Comparison of ENCODE assay signal across 19 mouse cellular contexts in genomic region chr6:37794211-37794610, GRCm38 (mm10).
DNase-seq lines count a peak whose midpoint lies in the region; ATAC-seq lines count a peak whose summit lies in the region.
"Had no signal": no experiment of that assay in that cellular context is flagged by ENCODE, and none has a peak within 500 bp of the region (broad histone marks: within the 10 kb centered on the region; RNA-seq: fewer than 3 reads in every experiment).

No protein-coding gene starts in this region.

- no peak for ATAC-seq in forebrain, embryonic 15.5 days (replicated peaks)
- no peak for ATAC-seq in heart, embryonic 12.5 days (ENCODE audit: insufficient number of reproducible peaks, low FRiP score)
- no peak for ATAC-seq in forebrain, embryonic 13.5 days
- ATAC-seq: intestine, embryonic 15.5 days had no signal

- H3K36me3 ChIP-seq in forebrain, embryonic 15.5 days: no peaks in the 10 kb centered on the region
- no peaks in the 10 kb centered on the region for H3K36me3 ChIP-seq in heart, embryonic 12.5 days
- H3K36me3 ChIP-seq in forebrain, embryonic 13.5 days (ENCODE audit: poor library complexity, severe bottlenecking): no peaks in the 10 kb centered on the region
- H3K36me3 ChIP-seq: heart, embryonic 15.5 days; intestine, embryonic 15.5 days; limb, embryonic 12.5 days; neural tube, embryonic 15.5 days had no signal

- H3K27me3 ChIP-seq in forebrain, embryonic 15.5 days: no peaks in the 10 kb centered on the region
- no peaks in the 10 kb centered on the region for H3K27me3 ChIP-seq in heart, embryonic 12.5 days (replicated peaks)
- no peaks in the 10 kb centered on the region for H3K27me3 ChIP-seq in forebrain, embryonic 13.5 days
- H3K27me3 ChIP-seq: CH12.LX; heart, embryonic 15.5 days; intestine, embryonic 15.5 days; limb, embryonic 12.5 days; neural tube, embryonic 15.5 days had no signal

- DNase-seq in MN1 (ENCODE audit: low spot score): peak; percentile 42
- DNase-seq in adipocyte (ENCODE audit: low spot score): peak; percentile 55
- peak; percentile 23 for DNase-seq in forelimb bud, embryonic 11.5 days (ENCODE audit: low read depth, low spot score)
- peak; percentile 21 for DNase-seq in kidney, postnatal 14 days
- no peak for DNase-seq in gastrocnemius, adult 8-10 months (ENCODE audit: low spot score in 2 of 2)
- DNase-seq: cerebellum, postnatal 25 days; heart, adult 11 months; lung, postnatal 14 days; right cerebral cortex, postnatal 4 days; thymus, postnatal 25 days had no signal

- H3K4me3 ChIP-seq in forebrain, embryonic 15.5 days: no peak overlapping the region
- no peak overlapping the region for H3K4me3 ChIP-seq in heart, embryonic 12.5 days
- H3K4me3 ChIP-seq in forebrain, embryonic 13.5 days: no peak overlapping the region
- H3K4me3 ChIP-seq: heart, embryonic 15.5 days; intestine, embryonic 15.5 days; limb, embryonic 12.5 days; neural tube, embryonic 15.5 days had no signal

- H3K4me1 ChIP-seq in forebrain, embryonic 15.5 days: no peaks in the 10 kb centered on the region
- H3K4me1 ChIP-seq in heart, embryonic 12.5 days (replicated peaks): no peaks in the 10 kb centered on the region
- no peaks in the 10 kb centered on the region for H3K4me1 ChIP-seq in forebrain, embryonic 13.5 days
- H3K4me1 ChIP-seq: heart, embryonic 15.5 days; intestine, embryonic 15.5 days; limb, embryonic 12.5 days; neural tube, embryonic 15.5 days had no signal

- H3K9ac ChIP-seq in forebrain, embryonic 15.5 days (replicated peaks): no peak overlapping the region
- H3K9ac ChIP-seq in heart, embryonic 12.5 days: no peak overlapping the region
- no peak overlapping the region for H3K9ac ChIP-seq in forebrain, embryonic 13.5 days
- H3K9ac ChIP-seq: heart, embryonic 15.5 days; intestine, embryonic 15.5 days; limb, embryonic 12.5 days; neural tube, embryonic 15.5 days had no signal

- no peaks in the 10 kb centered on the region for H3K9me3 ChIP-seq in forebrain, embryonic 15.5 days
- H3K9me3 ChIP-seq in heart, embryonic 12.5 days (replicated peaks): peaks cover 6% of the 10 kb centered on the region
- H3K9me3 ChIP-seq in forebrain, embryonic 13.5 days (replicated peaks): no peaks in the 10 kb centered on the region
- H3K9me3 ChIP-seq: heart, embryonic 15.5 days; intestine, embryonic 15.5 days; neural tube, embryonic 15.5 days had no signal

- H3K4me2 ChIP-seq in forebrain, embryonic 15.5 days (replicated peaks): no peak overlapping the region
- H3K4me2 ChIP-seq in heart, embryonic 12.5 days: no peak overlapping the region
- H3K4me2 ChIP-seq in forebrain, embryonic 13.5 days: no peak overlapping the region
- H3K4me2 ChIP-seq: heart, embryonic 15.5 days; intestine, embryonic 15.5 days; limb, embryonic 12.5 days; midbrain, embryonic 11.5 days; neural tube, embryonic 15.5 days had no signal

- 97% methylated on average over 4 of the region's 4 CpGs for WGBS in forebrain, embryonic 15.5 days
- 65% methylated on average over 4 of the region's 4 CpGs for WGBS in heart, embryonic 12.5 days
- 93% methylated on average over 4 of the region's 4 CpGs for WGBS in forebrain, embryonic 13.5 days

- H3K27ac ChIP-seq in forebrain, embryonic 15.5 days (replicated peaks): no peak overlapping the region
- no peak overlapping the region for H3K27ac ChIP-seq in heart, embryonic 12.5 days (ENCODE audit: poor library complexity, severe bottlenecking)
- H3K27ac ChIP-seq in forebrain, embryonic 13.5 days: no peak overlapping the region
- H3K27ac ChIP-seq: heart, embryonic 15.5 days; intestine, embryonic 15.5 days; limb, embryonic 12.5 days; neural tube, embryonic 15.5 days had no signal

Comparison
In these comparisons a context has a peak if more than half of its experiments do, and no peak if none do; other contexts are left out.
1. DNase-seq: peak in MN1 (single experiment), adipocyte (single experiment), forelimb bud, embryonic 11.5 days (single experiment) and kidney, postnatal 14 days (single experiment); none in gastrocnemius, adult 8-10 months (0 of 2).